Comparison of ENCODE assay signal across 12 mouse cellular contexts in genomic region chr14:20208435-20208834, GRCm38 (mm10). TPM values are rescaled to one million over a fixed set of nuclear protein-coding genes. Genes with fewer than 3 reads are reported as not detected.
DNase-seq lines count a peak whose midpoint lies in the region; ATAC-seq lines count a peak whose summit lies in the region.
"Had no signal": no experiment of that assay in that cellular context is flagged by ENCODE, and none has a peak within 500 bp of the region (broad histone marks: within the 10 kb centered on the region; RNA-seq: fewer than 3 reads in every experiment).

No protein-coding gene starts in this region.

- H3K27me3 ChIP-seq in intestine, embryonic 16.5 days (replicated peaks; ENCODE audit: control insufficient read depth, insufficient read depth, low read length): no peaks in the 10 kb centered on the region

- ATAC-seq in intestine, embryonic 16.5 days: peak; percentile 97
- 0 out of 2 replicates have a peak, but pooled peaks have one; percentile 29 for ATAC-seq in megakaryocyte-erythroid progenitor cell, adult 5-6 weeks (replicated peaks; ENCODE audit: low FRiP score, low TSS enrichment, poor library complexity, severe bottlenecking)
- no peak for ATAC-seq in monocyte, adult 5-6 weeks (replicated peaks; ENCODE audit: insufficient number of reproducible peaks, low FRiP score, low TSS enrichment, poor library complexity, severe bottlenecking)

- 17% methylated on average over 6 of the region's 6 CpGs for WGBS in intestine, embryonic 16.5 days

- no peaks in the 10 kb centered on the region for H3K36me3 ChIP-seq in intestine, embryonic 16.5 days (ENCODE audit: control insufficient read depth, insufficient read depth, low read length)

- peaks cover 6% of the 10 kb centered on the region; the same call in 1 of the 2 replicates for H3K4me1 ChIP-seq in intestine, embryonic 16.5 days (ENCODE audit: control insufficient read depth, insufficient read depth, low read length)

- H3K9me3 ChIP-seq in intestine, embryonic 16.5 days (ENCODE audit: control insufficient read depth, low read length): no peaks in the 10 kb centered on the region

- H3K4me3 ChIP-seq in intestine, embryonic 16.5 days (ENCODE audit: low read length): 0 out of 2 replicates have a peak overlapping the region, but pooled peaks have one; percentile 8
- H3K4me3 ChIP-seq: erythroblast, embryonic 14.5 days; heart, adult 2 months had no signal

- peak overlapping the region; percentile 75 for H3K27ac ChIP-seq in intestine, embryonic 16.5 days (ENCODE audit: low read length)
- H3K27ac ChIP-seq: heart, adult 2 months had no signal

- H3K9ac ChIP-seq in intestine, embryonic 16.5 days (ENCODE audit: low read depth, low read length): no peak overlapping the region

- DNase-seq in kidney, adult 9 months: peak; percentile 69
- DNase-seq in kidney, postnatal 14 days: no peak
- peak; percentile 51 for DNase-seq in R1 (ENCODE audit: low read depth, low spot score)
- DNase-seq in adrenal gland, adult 8-10 months: no peak
- DNase-seq in layer of hippocampus, postnatal 14 days (ENCODE audit: low spot score in 2 of 2): no peak
- DNase-seq: cerebellum, adult 18-20 months; heart, adult 2 months; lung, postnatal 4 days had no signal

- H3K4me2 ChIP-seq in intestine, embryonic 16.5 days (ENCODE audit: low read depth, low read length): no peak overlapping the region; the same call in 1 of the 2 replicates

RNA-seq across cellular contexts. Expression of gene Kcnk5, which starts 26.8 kb away (rescaled TPM):
- 10.7 and 10.9 TPM in 2 replicates for polyA plus RNA-seq in intestine, embryonic 16.5 days (2015; fragmentation: Nextera tagmentation; extraction: Ambion mirVana)
- total RNA-seq in megakaryocyte-erythroid progenitor cell, adult 5-6 weeks (2014; fragmentation: Nextera tagmentation): 7.4 and 7.7 TPM in 2 replicates
- 5.4 and 9.4 TPM in 2 replicates for total RNA-seq in megakaryocyte-erythroid progenitor cell, adult 5-6 weeks (2017)
- total RNA-seq in monocyte, adult 5-6 weeks (2017): 0.67 to 21.9 TPM (median 2.6 TPM) in 3 replicates
- 10 to 100 TPM in 1 of 4 experiments, 1 to 10 TPM in 3; 6.4 to 22.9 (median 7.2) TPM for total RNA-seq in adrenal gland, adult 8-10 months (2022)
- under 1 TPM; 0.39 to 0.41 TPM for total RNA-seq in layer of hippocampus, postnatal 14 days (2021)

Comparison
In these comparisons a context has a peak if more than half of its experiments do, and no peak if none do; other contexts are left out.
1. DNase-seq: peak in kidney, adult 9 months (single experiment) and R1 (single experiment); none in kidney, postnatal 14 days (single experiment), adrenal gland, adult 8-10 months (single experiment) and layer of hippocampus, postnatal 14 days (0 of 2).